Comparison of ENCODE assay signal across 8 mouse cellular contexts in genomic region chr2:148121885-148122876, GRCm38 (mm10).
DNase-seq lines count a peak whose midpoint lies in the region; ATAC-seq and TF ChIP-seq lines count a peak whose summit lies in the region.

No protein-coding gene starts in this region.

- ATAC-seq in forebrain, embryonic 14.5 days: peak; percentile 73
- peak; percentile 54 for ATAC-seq in hindbrain, embryonic 12.5 days (ENCODE audit: low FRiP score)
- peak; percentile 53; the same call in 1 of the 2 replicates for ATAC-seq in megakaryocyte, adult 5-6 weeks (ENCODE audit: poor library complexity, severe bottlenecking)
- ATAC-seq in erythroblast, adult 5-6 weeks (replicated peaks; ENCODE audit: low FRiP score, poor library complexity, severe bottlenecking): no peak

- 38% methylated on average over 13 of the region's 13 CpGs for WGBS in forebrain, embryonic 14.5 days
- WGBS in hindbrain, embryonic 12.5 days: 40% methylated on average over 13 of the region's 13 CpGs
- 21% methylated on average over 13 of the region's 13 CpGs for WGBS in small intestine, adult 2 months

- no peaks in the 10 kb centered on the region for H3K36me3 ChIP-seq in forebrain, embryonic 14.5 days (ENCODE audit: control insufficient read depth, insufficient read depth, low read length)
- no peaks in the 10 kb centered on the region for H3K36me3 ChIP-seq in hindbrain, embryonic 12.5 days
- no peaks in the 10 kb centered on the region for H3K36me3 ChIP-seq in small intestine, adult 2 months (ENCODE audit: control insufficient read depth, insufficient read depth, low read length)

- no peak overlapping the region for H3K27ac ChIP-seq in forebrain, embryonic 14.5 days (ENCODE audit: low read depth, low read length)
- no peak overlapping the region for H3K27ac ChIP-seq in hindbrain, embryonic 12.5 days
- H3K27ac ChIP-seq in small intestine, adult 2 months (ENCODE audit: insufficient read depth, low read depth, low read length): no peak overlapping the region

- TF ChIP-seq POLR2A in small intestine, adult 2 months (IDR thresholded peaks at IDR 0.05; ENCODE audit: low read depth, low read length): no peak

- no peak overlapping the region for H3K4me3 ChIP-seq in forebrain, embryonic 14.5 days (ENCODE audit: low read depth, low read length)
- H3K4me3 ChIP-seq in hindbrain, embryonic 12.5 days: no peak overlapping the region
- H3K4me3 ChIP-seq in small intestine, adult 2 months (ENCODE audit: low read depth, low read length): no peak overlapping the region

- no peaks in the 10 kb centered on the region for H3K4me1 ChIP-seq in forebrain, embryonic 14.5 days (ENCODE audit: control insufficient read depth, insufficient read depth, low read length)
- H3K4me1 ChIP-seq in hindbrain, embryonic 12.5 days: no peaks in the 10 kb centered on the region
- no peaks in the 10 kb centered on the region for H3K4me1 ChIP-seq in small intestine, adult 2 months (ENCODE audit: control insufficient read depth, insufficient read depth, insufficient read length, low read length)

- TF ChIP-seq CTCF in small intestine, adult 2 months (IDR thresholded peaks at IDR 0.05; ENCODE audit: extremely low read depth, insufficient read length, insufficient replicate concordance, low read depth, low read length): peak; percentile 24; the same call in 1 of the 2 replicates

- DNase-seq in ES-CJ7 (ENCODE audit: low read depth, low spot score): peak; percentile 70
- peak; percentile 34 for DNase-seq in adrenal gland, adult 2 months
- DNase-seq in forebrain, embryonic 14.5 days (ENCODE audit: low spot score): peak; percentile 66
- peak; percentile 42 to 66 for DNase-seq in layer of hippocampus, postnatal 14 days (ENCODE audit: low spot score in 2 of 2)

- no peak overlapping the region for H3K4me2 ChIP-seq in forebrain, embryonic 14.5 days (ENCODE audit: low read length)
- no peak overlapping the region for H3K4me2 ChIP-seq in hindbrain, embryonic 12.5 days (replicated peaks)

- H3K27me3 ChIP-seq in forebrain, embryonic 14.5 days (replicated peaks; ENCODE audit: control insufficient read depth, insufficient read depth, low read length): no peaks in the 10 kb centered on the region
- no peaks in the 10 kb centered on the region for H3K27me3 ChIP-seq in hindbrain, embryonic 12.5 days
- no peaks in the 10 kb centered on the region for H3K27me3 ChIP-seq in small intestine, adult 2 months (ENCODE audit: control insufficient read depth, insufficient read depth, low read length)

- H3K9me3 ChIP-seq in forebrain, embryonic 14.5 days (replicated peaks; ENCODE audit: control insufficient read depth, low read length): no peaks in the 10 kb centered on the region
- H3K9me3 ChIP-seq in hindbrain, embryonic 12.5 days (replicated peaks): no peaks in the 10 kb centered on the region

- no peak overlapping the region for H3K9ac ChIP-seq in forebrain, embryonic 14.5 days (ENCODE audit: low read length)
- no peak overlapping the region for H3K9ac ChIP-seq in hindbrain, embryonic 12.5 days
